In genomic region chr7:125217630-125218029, GRCm38 (mm10) we compare ENCODE assay signal across 17 mouse cellular contexts.
"Had no signal": no experiment of that assay in that cellular context is flagged by ENCODE, and none has a peak within 500 bp of the region (broad histone marks: within the 10 kb centered on the region; RNA-seq: fewer than 3 reads in every experiment).

No protein-coding gene starts in this region.

- ATAC-seq: liver, postnatal 0 days; lung, postnatal 0 days; midbrain, embryonic 13.5 days; midbrain, embryonic 15.5 days had no signal

- H3K4me1 ChIP-seq: lung, embryonic 15.5 days; midbrain, embryonic 13.5 days; neural tube, embryonic 12.5 days had no signal

- H3K4me2 ChIP-seq: lung, embryonic 15.5 days; midbrain, embryonic 11.5 days; midbrain, embryonic 13.5 days; midbrain, embryonic 15.5 days; neural tube, embryonic 12.5 days had no signal

- H3K36me3 ChIP-seq: lung, embryonic 15.5 days; midbrain, embryonic 13.5 days; midbrain, embryonic 15.5 days; neural tube, embryonic 12.5 days had no signal

- H3K27ac ChIP-seq: lung, embryonic 15.5 days; macrophage; midbrain, embryonic 13.5 days; midbrain, embryonic 15.5 days; neural tube, embryonic 12.5 days had no signal

- DNase-seq: liver, postnatal 0 days; lung, adult 2 months; lung, postnatal 14 days; lung, postnatal 36 days; right cerebral cortex, postnatal 14 days; spleen, adult 18-20 months; thymus, adult 18-20 months; thymus, postnatal 14 days; thymus, postnatal 36 days had no signal

- H3K4me3 ChIP-seq: lung, embryonic 15.5 days; megakaryocyte, embryonic 14.5 days; midbrain, embryonic 13.5 days; midbrain, embryonic 15.5 days; neural tube, embryonic 12.5 days had no signal

- H3K9me3 ChIP-seq: lung, embryonic 15.5 days; megakaryocyte, embryonic 14.5 days; midbrain, embryonic 13.5 days; midbrain, embryonic 15.5 days; neural tube, embryonic 12.5 days had no signal

- H3K27me3 ChIP-seq: lung, embryonic 15.5 days; midbrain, embryonic 13.5 days; midbrain, embryonic 15.5 days; neural tube, embryonic 12.5 days had no signal

- H3K9ac ChIP-seq: liver, postnatal 0 days; lung, embryonic 15.5 days; midbrain, embryonic 13.5 days; midbrain, embryonic 15.5 days; neural tube, embryonic 12.5 days had no signal
